Mouse (Mus musculus) heart, postnatal 25 days (tissue): ENCODE results near the gene Gm12185. TPM values are rescaled to one million over a fixed set of nuclear protein-coding genes. Genes with fewer than 3 reads are reported as not detected.

Experiments
- DNase-seq: peaks from one replicate; pipeline ENCODE4 v3.0.0; 2022; ENCODE audit warnings: low spot score
- intact Hi-C: fragments of 180-260 bp; cut with DNase I; formaldehyde crosslinking; loops from one replicate; pipeline ENCODE4 v1.15.1; 2025
- total RNA-seq, 2 experiments: library from RNA; stranded (reverse); gene quantifications; 2 replicates each; pipeline ENCODE4 v1.2.3; 2021

Gm12185 gene
- total RNA-seq, 2 experiments from 2014 or later: 0.31 to 0.61 TPM

GRCm38 (mm10) chr11:48869380-48870110, 122.5 kb downstream of the Gm12185 start:
- intact Hi-C loops: loop anchor here (2.0 to 5.0 kb wide), 4 partner anchors 13 to 383 kb away; partner anchors contain the start of gene Btnl9
- DNase-seq: no peak

- DNase-seq: no peak
- intact Hi-C loops: no loop called here
Observed at GRCm38 (mm10) chr11:48866481-48866880, 125.5 kb downstream of the Gm12185 start.

- DNase-seq: no peak
- intact Hi-C loops: no loop called here
Observed at GRCm38 (mm10) chr11:48863808-48864207, 128.2 kb downstream of the Gm12185 start.

GRCm38 (mm10) chr11:48862784-48863319, 129.2 kb downstream of the Gm12185 start:
- no peak for DNase-seq
- intact Hi-C loops: no loop called here

- no peak for DNase-seq
- intact Hi-C loops: loop anchor here (1.0 kb wide), 1 partner anchor 69 kb away; no protein-coding TSS in a partner anchor
Observed at GRCm38 (mm10) chr11:48859014-48859413, 133.0 kb downstream of the Gm12185 start.

Other genes starting within 250 kb of the Gm12185 start
- 100 to 1,000 TPM; 397 to 416 TPM for gene Rack1, start 191.9 kb downstream of the Gm12185 start, total RNA-seq
- 10 to 100 TPM; 17.8 to 20.4 TPM for gene Trim41, start 174.9 kb downstream of the Gm12185 start, total RNA-seq
- 10 to 100 TPM; 15.7 to 23.2 TPM for gene Trim7, start 166.1 kb downstream of the Gm12185 start, total RNA-seq
- gene Gm12184, start 165.6 kb downstream of the Gm12185 start, total RNA-seq: 1 to 10 TPM; 2.0 to 3.2 TPM
- gene Irgm1, start 120.5 kb downstream of the Gm12185 start, total RNA-seq: 1 to 10 TPM; 8.8 to 8.9 TPM
- gene Gm5431, start 90.0 kb downstream of the Gm12185 start, total RNA-seq: 1 to 10 TPM in 1 of 2 experiments, under 1 TPM in 1; 0.75 to 1.4 TPM
- gene Psme2b, start 46.0 kb downstream of the Gm12185 start, total RNA-seq: 1 to 10 TPM; 2.7 to 3.1 TPM
- gene Olfr56, start 13.3 kb downstream of the Gm12185 start, total RNA-seq: not detected
- 1 to 10 TPM; 4.4 to 4.6 TPM for gene 9930111J21Rik1, start 12.8 kb downstream of the Gm12185 start, total RNA-seq
- gene Tgtp1, start 1.9 kb upstream of the Gm12185 start, total RNA-seq: 1 to 10 TPM; 1.9 to 2.0 TPM
- 1 to 10 TPM; 5.6 to 7.0 TPM for gene 9930111J21Rik2, start 59.0 kb upstream of the Gm12185 start, total RNA-seq
- 1 to 10 TPM in 1 of 2 experiments, under 1 TPM in 1; 0.55 to 1.7 TPM for gene Tgtp2, start 72.0 kb upstream of the Gm12185 start, total RNA-seq
- 1 to 10 TPM; 1.3 to 3.0 TPM for gene Ifi47, start 84.4 kb upstream of the Gm12185 start, total RNA-seq
- gene Olfr1396, start 122.6 kb upstream of the Gm12185 start, total RNA-seq: 1 to 10 TPM; 1.3 to 1.7 TPM
- gene Olfr1395, start 150.0 kb upstream of the Gm12185 start, total RNA-seq: not detected
- gene Olfr1394, start 162.2 kb upstream of the Gm12185 start, total RNA-seq: not detected
- gene Btnl9, start 194.9 kb upstream of the Gm12185 start, total RNA-seq: 10 to 100 TPM; 25.0 to 35.0 TPM
- gene Zfp62, start 211.1 kb upstream of the Gm12185 start, total RNA-seq: 10 to 100 TPM; 21.5 to 29.6 TPM